Mouse (Mus musculus): ENCODE data around the gene Vdr.

The Vdr gene

DNA sequence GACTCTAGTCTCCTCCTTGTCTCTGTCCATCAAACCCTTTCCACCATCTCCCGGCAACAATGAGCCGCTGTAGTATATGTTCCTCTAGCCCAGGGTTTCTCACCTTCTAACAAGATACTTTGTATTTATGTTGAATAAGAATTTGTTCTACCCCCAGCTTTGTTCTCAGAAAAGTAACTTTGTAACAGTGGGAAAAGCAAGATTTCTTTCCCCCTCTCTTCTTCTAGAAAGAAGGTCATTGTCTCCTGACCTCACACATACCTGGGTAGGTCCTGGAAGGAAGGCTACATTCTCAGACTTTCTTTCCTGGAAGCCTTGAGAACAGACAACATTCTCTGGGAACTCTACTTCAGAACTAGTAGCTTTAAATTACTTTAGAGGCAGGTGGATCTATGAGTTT is at the start of gene Vdr:
TSS of gene Vdr (minus strand) at position 101 of the 400 bp plus-strand sequence.
- no peak for DNase-seq (ENCODE audit: low spot score in 2 of 2)

DNA sequence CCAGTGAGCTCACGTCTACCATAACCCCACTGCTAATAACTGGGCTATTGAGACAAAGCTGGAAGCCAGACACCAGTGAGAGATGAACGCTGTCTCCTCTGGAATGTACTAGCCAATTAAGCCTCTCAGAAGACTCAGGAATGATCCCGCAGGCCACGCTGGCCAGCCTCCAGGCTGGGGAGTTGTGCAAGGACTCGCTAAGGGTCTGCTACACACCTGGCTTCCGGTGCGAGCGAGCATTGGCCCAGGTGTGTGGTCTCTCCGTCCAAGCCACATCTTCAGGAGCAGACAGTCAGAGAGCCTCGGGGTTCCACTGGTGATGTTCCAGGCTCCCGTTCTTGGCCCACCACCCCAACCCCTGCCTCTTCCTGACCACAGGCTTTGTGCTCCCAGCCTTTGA is 46.0 kb upstream of the Vdr start:
- no peak for DNase-seq (ENCODE audit: low spot score in 2 of 2)

DNA sequence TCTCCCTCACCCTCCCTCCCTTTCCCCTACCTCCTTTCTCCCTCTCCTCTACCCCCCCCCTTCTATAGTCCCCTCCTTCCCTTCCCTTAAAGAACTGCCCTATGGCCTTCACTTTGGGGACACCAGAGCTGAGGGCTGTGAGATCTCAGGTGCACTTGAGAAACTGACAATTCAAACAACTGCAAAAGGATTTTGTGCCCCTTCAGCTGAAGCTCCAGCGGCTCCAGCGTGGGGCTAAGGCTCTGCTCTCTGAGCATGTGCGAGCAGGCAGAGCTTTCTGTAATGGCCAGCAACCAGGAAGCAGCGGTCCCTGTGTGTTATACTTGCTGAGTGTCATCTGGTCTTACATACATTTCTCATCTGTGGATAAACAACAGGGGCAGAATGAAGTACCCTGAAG is 45.3 kb upstream of the Vdr start:
- DNase-seq (ENCODE audit: low spot score in 2 of 2) = no peak

DNA sequence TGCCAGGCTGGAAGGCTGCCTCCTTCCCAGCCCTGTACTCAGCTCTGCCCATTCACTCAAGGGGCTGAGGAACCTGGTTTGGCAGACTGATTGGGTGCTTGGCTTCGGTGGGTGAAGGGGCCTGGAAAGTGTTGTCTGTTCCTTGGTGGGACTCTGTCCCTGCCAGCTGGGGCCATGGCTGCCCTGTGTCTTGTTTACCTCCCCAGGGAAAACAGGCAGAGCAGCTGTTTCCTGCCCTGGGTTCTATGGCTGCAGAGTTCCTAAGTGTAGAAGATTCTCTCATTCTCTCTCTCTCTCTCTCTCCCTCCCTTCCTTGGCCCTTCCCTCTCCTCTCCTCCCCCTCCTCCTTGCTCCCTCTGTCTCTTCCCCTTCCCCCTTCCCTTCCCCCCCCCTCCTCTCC is 44.9 kb upstream of the Vdr start:
- DNase-seq (ENCODE audit: low spot score in 2 of 2) = no peak

DNA sequence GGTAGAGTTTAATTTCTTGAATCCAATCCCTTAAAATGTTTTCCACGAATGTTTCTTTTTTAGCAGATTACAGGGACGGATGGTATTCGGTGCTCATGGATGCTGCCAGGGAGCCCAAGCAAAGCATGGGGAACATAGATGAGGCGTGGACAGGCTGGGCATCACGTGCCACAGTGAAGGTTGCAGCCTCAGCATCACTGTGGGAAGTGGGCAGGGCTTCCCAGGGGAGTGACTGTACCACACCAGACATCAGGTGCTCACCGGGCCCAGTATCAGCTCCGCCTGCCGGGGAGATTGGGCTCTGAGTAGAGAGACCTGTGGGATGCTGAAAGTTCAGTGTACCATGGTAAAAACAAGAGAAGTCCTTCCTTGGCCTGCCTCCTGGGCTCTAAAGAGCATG is 44.2 kb upstream of the Vdr start:
- no peak for DNase-seq (ENCODE audit: low spot score in 2 of 2)

DNA sequence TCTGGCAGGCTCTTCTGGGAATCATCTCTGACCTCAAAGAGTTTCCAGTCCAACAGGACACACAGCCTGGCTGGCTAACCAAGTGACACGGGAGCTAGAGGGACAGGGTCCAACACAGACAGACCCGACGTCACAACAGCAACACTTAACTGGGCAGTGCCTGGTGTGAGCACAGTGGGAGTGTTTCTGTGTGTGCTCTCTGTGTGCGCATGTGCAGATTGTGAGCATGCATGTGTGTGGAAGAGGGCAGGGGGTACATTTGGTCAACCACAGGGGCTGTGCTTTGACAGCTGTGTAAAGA is 42.4 kb upstream of the Vdr start:
- no peak for DNase-seq (ENCODE audit: low spot score in 2 of 2)

DNA sequence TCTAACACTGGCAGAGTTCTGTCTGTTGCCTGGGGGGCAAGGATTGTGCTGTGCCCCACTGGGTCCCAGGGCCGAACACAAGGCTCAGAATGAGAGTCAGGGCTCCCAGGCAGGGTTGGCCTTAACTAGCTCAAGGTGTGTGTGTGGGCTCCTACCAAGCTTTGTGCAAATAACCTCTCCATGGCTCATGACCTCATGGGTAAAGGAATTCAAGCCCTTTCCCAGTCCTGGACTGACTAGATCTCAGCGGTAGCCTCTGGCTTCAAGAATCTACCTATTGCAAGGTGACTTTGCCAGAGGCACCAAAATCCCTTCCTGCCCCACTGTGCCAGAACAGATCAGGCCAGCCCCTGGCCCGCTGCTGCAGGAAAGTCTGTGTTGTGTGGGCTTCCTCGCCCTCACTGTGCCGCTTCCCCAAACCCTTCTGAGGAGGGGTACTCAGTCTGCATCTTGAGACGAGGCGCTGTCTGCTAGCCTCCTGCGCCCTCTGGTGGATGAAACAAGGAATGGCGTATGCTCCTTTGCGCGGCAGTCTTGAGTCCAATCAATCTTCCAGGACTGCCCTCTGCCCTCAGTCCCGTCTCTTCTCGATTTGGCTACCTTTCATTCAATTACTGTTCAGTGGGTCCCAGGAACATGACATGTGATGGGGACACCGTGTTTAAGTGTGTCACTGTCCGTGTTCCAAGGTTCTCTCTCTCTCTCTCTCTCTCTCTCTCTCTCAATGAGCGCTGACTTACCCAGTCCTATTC is 41.9 kb upstream of the Vdr start:
- DNase-seq (ENCODE audit: low spot score in 2 of 2) = peak in 1 of 2 experiments; percentile 63

DNA sequence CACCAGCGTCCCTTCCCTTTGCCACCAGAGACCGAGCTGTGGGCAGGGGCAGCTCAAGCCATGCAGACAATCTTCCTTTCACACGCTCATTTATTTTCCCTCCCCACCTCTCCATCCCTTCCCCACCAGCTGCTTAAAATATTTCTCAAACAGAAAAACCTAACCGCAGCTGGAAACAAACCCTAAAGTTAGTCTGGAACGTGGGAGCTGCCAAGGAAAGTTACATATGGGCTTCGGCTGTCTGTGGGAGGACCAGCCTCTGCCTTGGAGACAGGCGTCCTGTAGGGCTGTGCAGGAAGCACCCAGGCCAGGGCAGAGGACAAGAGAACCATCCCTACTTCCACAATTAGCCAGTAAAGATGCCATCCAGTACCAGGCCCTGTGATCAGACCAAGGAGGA is 39.8 kb upstream of the Vdr start:
- peak in 1 of 2 experiments; percentile 41 for DNase-seq (ENCODE audit: low spot score in 2 of 2)

DNA sequence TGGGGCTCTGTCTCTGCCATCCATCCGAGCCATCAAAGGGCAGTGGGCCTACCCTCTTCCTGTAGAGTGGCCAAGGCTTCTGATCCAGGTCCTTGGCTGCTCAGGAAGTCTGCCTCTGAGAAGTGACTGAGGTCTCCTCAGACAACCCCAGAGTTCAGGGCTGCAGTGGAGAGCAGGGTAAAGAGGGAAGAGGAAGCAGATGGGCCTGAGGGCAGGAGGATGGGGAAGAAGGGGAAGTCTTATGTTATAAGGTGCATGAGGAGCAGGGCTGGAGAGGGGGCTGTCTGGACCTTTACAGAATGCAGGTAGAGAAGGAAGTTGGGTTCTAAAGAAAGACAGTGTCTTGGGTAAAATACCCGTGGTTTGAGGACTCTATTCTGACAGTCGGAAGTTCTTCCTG is 39.3 kb upstream of the Vdr start:
- no peak for DNase-seq (ENCODE audit: low spot score in 2 of 2)

DNA sequence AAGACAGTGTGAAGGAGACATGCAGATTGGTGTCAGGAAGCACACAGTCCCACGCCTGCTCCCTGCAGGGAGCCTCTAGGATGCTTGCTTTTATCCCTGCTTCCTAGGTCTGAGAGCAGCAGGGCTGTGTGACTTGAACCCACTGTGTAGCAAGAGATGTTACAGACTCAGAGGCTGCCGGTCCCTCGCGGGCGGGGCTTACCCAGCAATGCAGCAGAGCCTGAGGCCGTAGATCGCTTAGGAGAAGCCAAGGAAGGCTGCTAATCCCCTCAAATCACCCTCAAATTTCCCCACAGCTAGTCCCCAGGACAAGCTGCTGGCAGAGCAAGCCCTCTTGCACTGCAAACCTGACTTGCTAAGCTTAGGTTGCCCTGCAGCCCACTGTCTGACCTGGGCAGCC is 38.3 kb upstream of the Vdr start:
- DNase-seq (ENCODE audit: low spot score in 2 of 2) = no peak

DNA sequence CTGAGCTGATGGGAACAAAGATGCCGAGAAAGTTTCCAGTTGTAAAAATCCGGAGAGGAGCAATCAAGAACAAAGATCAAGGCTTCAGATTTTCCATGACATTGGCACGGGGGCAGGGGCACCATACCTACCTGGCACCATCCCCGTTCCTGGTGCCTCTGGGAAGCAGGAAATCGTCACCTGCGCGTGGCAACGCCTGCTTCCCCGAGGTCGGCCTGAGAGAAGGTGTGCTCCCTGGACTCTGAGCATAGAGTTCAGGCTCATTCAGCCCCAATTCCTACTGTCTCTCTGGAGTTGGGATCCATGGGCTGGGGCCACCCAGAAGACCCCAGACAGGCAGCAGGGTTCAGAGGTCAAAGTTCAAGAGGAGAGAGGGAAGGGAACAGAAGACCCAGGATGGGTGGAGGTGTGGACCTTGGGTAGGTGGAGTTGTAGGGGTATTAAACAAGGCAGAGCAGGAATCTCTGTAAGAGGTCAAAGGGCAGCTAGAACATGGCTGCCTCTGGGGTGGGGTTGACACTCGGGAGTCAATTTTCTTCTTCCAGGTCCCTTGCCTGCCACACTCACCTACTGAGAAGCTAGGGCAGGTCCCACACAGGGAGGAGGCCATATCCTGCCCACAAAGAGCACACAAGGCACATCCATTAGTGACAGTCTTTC is 35.4 kb upstream of the Vdr start:
- DNase-seq (ENCODE audit: low spot score in 2 of 2) = no peak

DNA sequence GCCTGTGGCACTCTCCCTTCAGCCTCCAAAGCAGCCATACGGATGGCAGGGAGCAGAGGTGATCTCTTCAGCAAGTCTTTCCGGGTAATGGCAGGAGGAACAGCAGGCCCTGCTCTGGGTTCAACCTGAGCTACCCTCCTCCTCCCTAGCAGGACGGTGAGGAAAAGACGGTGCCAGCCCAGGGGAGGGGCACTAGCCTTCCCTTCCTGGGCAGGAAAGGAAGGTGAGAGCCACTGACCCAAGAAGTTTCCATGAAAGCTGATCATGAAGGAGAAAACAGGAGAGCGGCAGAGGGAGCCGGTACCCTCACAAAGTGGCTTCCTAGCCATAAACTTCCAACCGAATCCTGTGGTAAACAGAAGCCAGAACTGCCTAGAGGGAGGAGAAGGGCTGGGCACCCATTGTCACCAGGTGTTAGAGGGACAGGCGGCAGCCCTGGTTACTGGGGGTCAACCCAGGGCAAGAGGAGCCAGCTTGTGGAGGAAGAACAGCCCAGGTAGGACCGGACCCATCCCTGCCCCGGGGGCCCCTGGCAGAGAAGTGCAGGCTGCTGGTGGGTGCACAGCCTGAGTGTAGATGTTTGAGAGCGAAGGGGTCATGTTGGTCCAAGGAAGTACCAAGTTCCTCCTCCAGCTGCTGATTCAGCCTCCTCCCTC is 34.6 kb upstream of the Vdr start:
- no peak for DNase-seq (ENCODE audit: low spot score in 2 of 2)

DNA sequence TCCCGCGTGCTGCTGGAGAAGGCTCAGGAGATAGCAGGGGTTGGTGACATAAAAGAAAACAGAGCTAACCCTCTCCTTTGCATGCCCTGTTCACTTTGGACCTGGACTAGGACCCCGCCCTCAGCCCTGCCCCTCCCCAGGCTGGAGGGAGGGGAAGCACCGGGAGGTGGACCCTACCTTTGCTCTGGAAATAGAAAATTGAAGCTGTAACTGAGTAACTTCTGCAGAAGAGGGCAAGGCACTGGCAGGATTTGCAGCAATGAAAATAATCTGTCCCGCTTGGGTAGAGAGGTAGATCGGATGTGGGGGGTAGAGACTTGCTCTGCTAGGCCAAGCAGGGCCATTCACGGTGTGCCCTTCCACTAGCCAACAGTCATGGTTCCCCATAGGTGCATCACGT is 32.9 kb upstream of the Vdr start:
- DNase-seq (ENCODE audit: low spot score in 2 of 2) = no peak

DNA sequence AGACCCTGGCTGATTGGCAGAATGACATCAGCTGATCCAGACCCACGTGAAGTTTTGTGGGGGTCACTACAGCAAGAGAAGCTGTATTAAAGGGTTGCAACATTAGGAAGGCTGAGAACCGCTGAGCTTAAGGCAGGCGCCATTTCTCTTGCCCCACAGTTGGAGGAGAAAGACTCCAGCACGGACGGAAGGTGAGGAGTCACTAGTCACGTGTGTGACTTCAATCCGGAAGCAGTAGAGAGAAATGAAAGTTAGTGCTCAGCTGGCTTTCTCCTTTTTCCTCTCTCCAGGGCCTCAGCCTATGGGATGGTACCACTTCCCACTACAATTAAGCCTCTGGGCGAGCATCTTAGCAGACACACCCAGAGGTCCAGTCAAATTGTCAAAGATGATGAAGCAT is 32.1 kb upstream of the Vdr start:
- DNase-seq (ENCODE audit: low spot score in 2 of 2) = no peak

DNA sequence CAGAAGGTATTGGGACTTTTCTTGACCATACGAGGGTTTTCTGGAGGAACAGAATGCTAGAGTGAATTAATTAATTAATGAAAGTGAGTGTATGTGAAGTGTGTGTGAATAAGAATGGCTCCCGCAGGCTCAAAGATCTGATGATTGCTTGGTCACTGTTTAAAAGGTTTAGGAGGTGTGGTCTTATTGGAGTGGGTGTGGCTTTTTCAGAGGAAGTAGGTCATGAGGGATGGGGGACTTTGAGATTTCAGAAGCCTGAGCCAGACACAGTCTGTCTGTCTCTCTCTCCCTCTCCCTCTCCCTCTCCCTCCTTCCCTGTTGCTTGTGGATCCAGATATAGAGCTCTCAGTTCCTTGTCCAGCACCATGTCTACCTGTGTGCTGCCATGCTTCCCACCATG is 30.9 kb upstream of the Vdr start:
- no peak for DNase-seq (ENCODE audit: low spot score in 2 of 2)

DNA sequence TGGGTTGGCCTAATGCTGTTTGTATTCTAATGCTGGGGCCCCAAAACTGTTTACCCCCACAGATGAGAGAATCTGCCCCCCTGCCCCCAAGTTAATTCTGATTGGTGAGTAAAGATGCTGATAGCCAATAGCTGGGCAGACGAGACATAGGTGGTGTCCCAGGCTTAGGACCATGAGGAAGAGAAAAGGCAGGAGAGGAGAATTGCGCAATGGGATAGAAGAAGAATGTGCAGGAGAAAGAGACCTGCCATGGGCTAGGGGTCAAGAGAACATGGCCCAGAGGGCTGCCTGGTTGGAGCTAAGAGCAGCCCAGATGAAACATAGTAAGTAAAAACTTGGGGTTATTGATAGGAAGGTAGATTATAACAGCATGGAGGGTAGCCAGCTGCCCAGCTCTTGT is 29.7 kb upstream of the Vdr start:
- DNase-seq (ENCODE audit: low spot score in 2 of 2) = no peak

DNA sequence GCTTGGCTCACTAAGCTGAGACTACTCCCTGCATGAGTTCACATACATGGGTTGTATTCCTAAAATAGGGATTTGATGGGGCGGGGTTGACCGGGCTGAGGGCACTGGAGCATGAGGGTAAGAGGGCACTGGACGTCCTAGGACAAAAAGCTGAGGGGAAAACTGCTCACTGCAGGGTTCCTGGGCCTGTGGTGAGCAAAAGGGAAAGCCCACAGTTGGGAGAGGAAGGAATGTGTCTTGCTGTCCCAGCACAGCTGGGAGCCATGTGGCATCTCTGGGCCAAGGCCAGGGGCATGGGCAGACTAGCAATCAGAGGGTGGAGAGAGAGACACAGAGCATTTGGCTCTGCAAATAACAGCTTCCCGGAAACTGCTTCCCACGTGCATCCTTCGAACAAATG is 28.1 kb upstream of the Vdr start:
- no peak for DNase-seq (ENCODE audit: low spot score in 2 of 2)

DNA sequence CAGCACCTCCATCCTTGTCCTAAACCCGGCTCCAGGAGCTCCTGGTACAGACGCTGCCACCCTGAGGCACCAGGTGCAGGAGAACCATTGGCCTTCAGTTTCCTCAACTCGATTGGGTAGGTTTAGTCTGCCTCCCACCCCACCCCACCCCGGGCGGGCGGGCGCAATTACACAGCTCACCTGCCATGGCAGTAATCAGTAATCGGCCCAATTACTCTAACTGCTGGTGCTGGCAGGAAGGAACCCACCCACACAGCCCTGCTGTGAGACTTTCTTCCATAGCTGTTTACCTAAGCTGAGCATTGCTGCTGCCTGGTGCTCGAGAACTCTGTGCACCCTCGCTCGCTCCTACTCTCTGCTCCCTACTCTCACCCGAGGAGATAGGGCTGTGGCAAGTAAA is 22.0 kb upstream of the Vdr start:
- no peak for DNase-seq (ENCODE audit: low spot score in 2 of 2)

DNA sequence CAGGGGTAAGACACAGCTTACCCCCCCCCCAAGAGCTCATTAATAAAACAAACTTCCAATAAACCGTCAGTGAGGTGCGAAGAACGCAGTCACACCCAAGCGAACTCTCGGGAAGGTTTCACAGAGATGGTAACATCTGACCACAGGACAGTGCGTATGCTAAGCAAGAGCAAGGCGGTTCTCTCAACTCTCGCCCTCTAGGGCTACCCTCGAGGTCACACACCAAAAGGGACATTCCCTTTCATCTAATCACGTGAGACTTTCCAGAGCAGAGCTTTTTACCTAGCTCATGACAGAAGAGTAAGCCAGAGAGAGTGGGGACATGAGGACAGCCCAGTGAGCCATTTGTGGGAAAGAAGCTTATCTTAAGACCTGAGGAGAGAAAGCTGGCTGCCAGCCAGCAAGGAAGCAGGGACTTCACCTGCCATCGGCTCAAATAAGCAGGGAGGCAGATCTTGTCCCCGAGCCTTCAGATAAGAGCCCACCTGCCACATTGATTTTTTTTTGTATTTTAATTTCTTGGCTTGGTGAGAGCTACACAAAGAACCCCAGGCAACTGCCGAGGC is 18.9 kb upstream of the Vdr start:
- no peak for DNase-seq (ENCODE audit: low spot score in 2 of 2)

DNA sequence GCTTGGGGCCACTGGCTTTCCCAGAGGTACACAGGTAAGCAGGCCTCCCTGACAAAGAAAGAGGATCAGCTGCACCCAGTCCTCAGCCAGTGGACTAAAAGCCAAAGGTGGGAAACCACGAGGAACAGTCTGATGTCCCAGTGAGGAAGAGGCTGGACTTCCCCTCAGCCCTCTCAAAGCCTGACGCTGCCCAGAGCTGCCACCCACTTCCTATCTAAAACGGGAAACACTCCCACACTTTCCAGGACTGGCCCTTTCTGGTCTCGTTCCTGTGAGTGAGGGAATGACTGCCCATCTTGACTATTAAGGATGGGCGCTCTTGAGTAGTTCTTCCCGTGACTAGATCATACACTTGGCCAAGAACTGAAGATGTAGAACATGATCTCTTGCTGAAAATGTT is 17.4 kb upstream of the Vdr start:
- DNase-seq (ENCODE audit: low spot score in 2 of 2) = no peak

DNA sequence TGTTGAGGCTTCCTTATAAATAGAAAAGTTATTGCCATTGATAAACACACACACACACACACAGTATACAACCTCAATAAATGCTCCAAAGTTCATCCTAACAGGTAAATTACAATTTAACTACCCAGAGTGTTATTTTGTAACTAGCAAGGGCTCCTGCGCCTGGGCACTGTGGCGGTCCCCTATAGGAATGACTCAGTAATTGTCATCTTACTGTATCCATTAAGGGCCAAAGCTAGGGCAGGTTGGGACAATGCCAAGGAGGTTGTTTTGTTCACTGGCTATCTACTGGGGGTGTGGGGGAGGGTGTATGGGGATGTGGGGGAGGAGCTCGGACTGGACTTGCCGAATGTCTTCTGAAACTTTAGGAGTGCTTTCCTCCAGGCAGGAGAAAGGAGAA is 16.6 kb upstream of the Vdr start:
- DNase-seq (ENCODE audit: low spot score in 2 of 2) = no peak

DNA sequence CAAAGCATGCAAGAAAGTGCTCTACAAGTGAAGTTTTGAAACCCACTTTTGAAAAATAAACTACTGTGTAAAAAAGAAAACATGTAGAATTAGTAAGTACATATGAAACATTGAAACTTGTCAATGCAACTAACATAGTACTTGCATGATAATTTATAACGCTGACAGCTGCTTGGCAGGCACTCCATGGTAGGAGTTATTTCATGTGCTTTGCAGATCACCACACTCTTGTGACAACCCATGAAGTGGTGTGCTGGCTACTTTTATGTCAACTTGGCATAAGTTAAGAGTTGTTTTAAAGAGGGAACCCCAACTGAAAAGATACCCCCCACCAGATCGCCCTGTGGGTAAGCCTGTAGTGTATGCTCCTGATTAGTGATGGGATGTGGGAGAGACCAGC is 12.0 kb upstream of the Vdr start:
- DNase-seq (ENCODE audit: low spot score in 2 of 2) = no peak

DNA sequence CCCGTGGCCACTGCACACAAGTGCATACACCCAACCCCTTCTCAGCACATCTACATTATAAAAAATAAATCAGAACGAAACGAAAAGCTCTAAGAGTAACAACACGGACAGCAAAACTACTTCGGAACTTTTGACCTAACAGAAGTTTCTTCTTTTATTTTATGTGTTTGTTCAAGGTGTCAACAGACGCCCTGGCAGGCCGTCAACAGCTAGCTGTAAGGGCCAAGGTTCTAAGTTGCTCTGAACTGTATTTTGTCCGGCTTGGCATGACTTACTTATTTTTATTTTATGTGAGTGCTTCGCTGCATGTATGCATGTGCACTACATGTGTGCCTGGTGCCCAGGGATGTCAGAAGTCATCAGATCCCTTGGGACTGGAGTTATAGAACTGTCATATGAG is 11.4 kb upstream of the Vdr start:
- DNase-seq (ENCODE audit: low spot score in 2 of 2) = no peak
